Mouse (Mus musculus): ENCODE results near the gene Pxmp4. TPM values are rescaled to one million over a fixed set of nuclear protein-coding genes. Genes with fewer than 3 reads are reported as not detected.

The Pxmp4 gene
- polyA plus RNA-seq, 1 experiment = 3.3 TPM

GRCm38 (mm10) chr2:154641176-154641575, 37.7 kb upstream of the Pxmp4 start:
- TF ChIP-seq POLR2A (IDR thresholded peaks at IDR 0.05; ENCODE audit: control insufficient read depth, low read depth, low read length) (no peak), CTCF (IDR thresholded peaks at IDR 0.05; ENCODE audit: control insufficient read depth, insufficient read depth, insufficient replicate concordance, low read depth, low read length) (no peak)
- Histone ChIP-seq H3K27ac (ENCODE audit: control insufficient read depth, insufficient read depth, low read depth, low read length) (no peak overlapping the region), H3K4me1 (ENCODE audit: control insufficient read depth, insufficient read depth, low read length) (peaks cover 8% of the 10 kb centered on the region), H3K4me3 (ENCODE audit: control insufficient read depth, low read depth, low read length) (no peak overlapping the region), H3K36me3 (ENCODE audit: control insufficient read depth, insufficient read depth, low read length) (no peaks in the 10 kb centered on the region), H3K27me3 (ENCODE audit: control insufficient read depth, insufficient read depth, low read length) (no peaks in the 10 kb centered on the region)

GRCm38 (mm10) chr2:154639115-154639514, 35.6 kb upstream of the Pxmp4 start:
- TF ChIP-seq POLR2A (IDR thresholded peaks at IDR 0.05; ENCODE audit: control insufficient read depth, low read depth, low read length) = no peak
- TF ChIP-seq CTCF (IDR thresholded peaks at IDR 0.05; ENCODE audit: control insufficient read depth, insufficient read depth, insufficient replicate concordance, low read depth, low read length) = no peak
- H3K27ac ChIP-seq (ENCODE audit: control insufficient read depth, insufficient read depth, low read depth, low read length) = no peak overlapping the region
- H3K4me1 ChIP-seq (ENCODE audit: control insufficient read depth, insufficient read depth, low read length) = no peaks in the 10 kb centered on the region
- H3K27me3 ChIP-seq (ENCODE audit: control insufficient read depth, insufficient read depth, low read length) = no peaks in the 10 kb centered on the region
- no peaks in the 10 kb centered on the region for H3K36me3 ChIP-seq (ENCODE audit: control insufficient read depth, insufficient read depth, low read length)
- no peak overlapping the region for H3K4me3 ChIP-seq (ENCODE audit: control insufficient read depth, low read depth, low read length)

- H3K36me3 ChIP-seq (ENCODE audit: control insufficient read depth, insufficient read depth, low read length) = no peaks in the 10 kb centered on the region
- TF ChIP-seq CTCF (IDR thresholded peaks at IDR 0.05; ENCODE audit: control insufficient read depth, insufficient read depth, insufficient replicate concordance, low read depth, low read length) (peak; percentile 66; the same call in 1 of the 2 replicates), POLR2A (IDR thresholded peaks at IDR 0.05; ENCODE audit: control insufficient read depth, low read depth, low read length) (no peak)
- H3K4me3 ChIP-seq (ENCODE audit: control insufficient read depth, low read depth, low read length) = no peak overlapping the region
- no peaks in the 10 kb centered on the region for H3K27me3 ChIP-seq (ENCODE audit: control insufficient read depth, insufficient read depth, low read length)
- H3K4me1 ChIP-seq (ENCODE audit: control insufficient read depth, insufficient read depth, low read length) = no peaks in the 10 kb centered on the region
- no peak overlapping the region for H3K27ac ChIP-seq (ENCODE audit: control insufficient read depth, insufficient read depth, low read depth, low read length)
Measured at GRCm38 (mm10) chr2:154638521-154638920, 35.0 kb upstream of the Pxmp4 start.

- no peak overlapping the region for H3K4me3 ChIP-seq (ENCODE audit: control insufficient read depth, low read depth, low read length)
- no peaks in the 10 kb centered on the region for H3K27me3 ChIP-seq (ENCODE audit: control insufficient read depth, insufficient read depth, low read length)
- H3K27ac ChIP-seq (ENCODE audit: control insufficient read depth, insufficient read depth, low read depth, low read length) = no peak overlapping the region
- TF ChIP-seq CTCF (IDR thresholded peaks at IDR 0.05; ENCODE audit: control insufficient read depth, insufficient read depth, insufficient replicate concordance, low read depth, low read length) (no peak), POLR2A (IDR thresholded peaks at IDR 0.05; ENCODE audit: control insufficient read depth, low read depth, low read length) (no peak)
- no peaks in the 10 kb centered on the region for H3K4me1 ChIP-seq (ENCODE audit: control insufficient read depth, insufficient read depth, low read length)
- no peaks in the 10 kb centered on the region for H3K36me3 ChIP-seq (ENCODE audit: control insufficient read depth, insufficient read depth, low read length)
Measured at GRCm38 (mm10) chr2:154635826-154636225, 32.3 kb upstream of the Pxmp4 start.

- Histone ChIP-seq H3K4me3 (ENCODE audit: control insufficient read depth, low read depth, low read length) (no peak overlapping the region), H3K27ac (ENCODE audit: control insufficient read depth, insufficient read depth, low read depth, low read length) (no peak overlapping the region), H3K27me3 (ENCODE audit: control insufficient read depth, insufficient read depth, low read length) (no peaks in the 10 kb centered on the region), H3K36me3 (ENCODE audit: control insufficient read depth, insufficient read depth, low read length) (no peaks in the 10 kb centered on the region), H3K4me1 (ENCODE audit: control insufficient read depth, insufficient read depth, low read length) (no peaks in the 10 kb centered on the region)
- no peak for TF ChIP-seq CTCF (IDR thresholded peaks at IDR 0.05; ENCODE audit: control insufficient read depth, insufficient read depth, insufficient replicate concordance, low read depth, low read length)
- no peak for TF ChIP-seq POLR2A (IDR thresholded peaks at IDR 0.05; ENCODE audit: control insufficient read depth, low read depth, low read length)
Measured at GRCm38 (mm10) chr2:154633876-154634644, 30.6 kb upstream of the Pxmp4 start.

- TF ChIP-seq POLR2A (IDR thresholded peaks at IDR 0.05; ENCODE audit: control insufficient read depth, low read depth, low read length) (no peak), CTCF (IDR thresholded peaks at IDR 0.05; ENCODE audit: control insufficient read depth, insufficient read depth, insufficient replicate concordance, low read depth, low read length) (no peak)
- no peaks in the 10 kb centered on the region for H3K4me1 ChIP-seq (ENCODE audit: control insufficient read depth, insufficient read depth, low read length)
- no peaks in the 10 kb centered on the region for H3K27me3 ChIP-seq (ENCODE audit: control insufficient read depth, insufficient read depth, low read length)
- H3K4me3 ChIP-seq (ENCODE audit: control insufficient read depth, low read depth, low read length) = no peak overlapping the region
- H3K27ac ChIP-seq (ENCODE audit: control insufficient read depth, insufficient read depth, low read depth, low read length) = no peak overlapping the region
- no peaks in the 10 kb centered on the region for H3K36me3 ChIP-seq (ENCODE audit: control insufficient read depth, insufficient read depth, low read length)
Measured at GRCm38 (mm10) chr2:154633039-154633742, 29.7 kb upstream of the Pxmp4 start.

GRCm38 (mm10) chr2:154632203-154632780, 28.8 kb upstream of the Pxmp4 start:
- TF ChIP-seq POLR2A (IDR thresholded peaks at IDR 0.05; ENCODE audit: control insufficient read depth, low read depth, low read length) = no peak
- TF ChIP-seq CTCF (IDR thresholded peaks at IDR 0.05; ENCODE audit: control insufficient read depth, insufficient read depth, insufficient replicate concordance, low read depth, low read length) = no peak
- Histone ChIP-seq H3K36me3 (ENCODE audit: control insufficient read depth, insufficient read depth, low read length) (no peaks in the 10 kb centered on the region), H3K4me3 (ENCODE audit: control insufficient read depth, low read depth, low read length) (no peak overlapping the region)

More at GRCm38 (mm10) chr2:154632203-154632780, 28.8 kb upstream of the Pxmp4 start:
- Histone ChIP-seq H3K4me1 (ENCODE audit: control insufficient read depth, insufficient read depth, low read length) (no peaks in the 10 kb centered on the region), H3K27ac (ENCODE audit: control insufficient read depth, insufficient read depth, low read depth, low read length) (no peak overlapping the region), H3K27me3 (ENCODE audit: control insufficient read depth, insufficient read depth, low read length) (no peaks in the 10 kb centered on the region)
